Mouse (Mus musculus): ENCODE data around the gene Slc26a9. TPM values are rescaled to one million over a fixed set of nuclear protein-coding genes. Genes with fewer than 3 reads are reported as not detected.
A peak's percentile ranks its signal among the peaks of the same experiment; 100 is the strongest.

Slc26a9 gene
- total and polyA plus RNA-seq, 2 experiments, result under 0.01 TPM; not detected in 1

GRCm38 (mm10) chr1:131804166-131804565 is 60.3 kb downstream of the Slc26a9 start:
- DNase-seq (ENCODE audit: extremely low read depth, low read depth, low spot score), result no peak
- Histone ChIP-seq H3K9ac (ENCODE audit: low read depth, low read length) (no peak overlapping the region), H3K27ac (replicated peaks; ENCODE audit: insufficient read depth, low read depth, low read length) (no peak overlapping the region), H3K36me3 (ENCODE audit: control insufficient read depth, insufficient read depth, low read length) (peaks cover 46% of the 10 kb centered on the region), H3K4me3 (ENCODE audit: insufficient read depth, low read depth, low read length) (no peak overlapping the region), H3K27me3 (ENCODE audit: control insufficient read depth, insufficient read depth, low read length) (no peaks in the 10 kb centered on the region), H3K79me2 (ENCODE audit: control insufficient read depth, insufficient read depth, low read length) (no peaks in the 10 kb centered on the region), H3K4me1 (ENCODE audit: control insufficient read depth, insufficient read depth, low read length) (no peaks in the 10 kb centered on the region)
- TF ChIP-seq POLR2A (IDR thresholded peaks at IDR 0.05; ENCODE audit: extremely low read depth, insufficient read depth, low read length), result no peak
- TF ChIP-seq CTCF (IDR thresholded peaks at IDR 0.05; ENCODE audit: low read depth, low read length), result no peak
- 95% methylated on average over 3 of the region's 3 CpGs for WGBS

GRCm38 (mm10) chr1:131808986-131809385 is 65.2 kb downstream of the Slc26a9 start:
- no peak for DNase-seq (ENCODE audit: extremely low read depth, low read depth, low spot score)
- H3K36me3 ChIP-seq (ENCODE audit: control insufficient read depth, insufficient read depth, low read length), result peaks cover 39% of the 10 kb centered on the region
- no peak overlapping the region for H3K4me3 ChIP-seq (ENCODE audit: insufficient read depth, low read depth, low read length)
- no peaks in the 10 kb centered on the region for H3K79me2 ChIP-seq (ENCODE audit: control insufficient read depth, insufficient read depth, low read length)
- 88% methylated on average over 1 of the region's 1 CpGs for WGBS
- H3K27me3 ChIP-seq (ENCODE audit: control insufficient read depth, insufficient read depth, low read length), result no peaks in the 10 kb centered on the region
- H3K27ac ChIP-seq (replicated peaks; ENCODE audit: insufficient read depth, low read depth, low read length), result no peak overlapping the region
- TF ChIP-seq POLR2A (IDR thresholded peaks at IDR 0.05; ENCODE audit: extremely low read depth, insufficient read depth, low read length) (no peak), CTCF (IDR thresholded peaks at IDR 0.05; ENCODE audit: low read depth, low read length) (no peak)
- H3K4me1 ChIP-seq (ENCODE audit: control insufficient read depth, insufficient read depth, low read length), result peaks cover 10% of the 10 kb centered on the region
- H3K9ac ChIP-seq (ENCODE audit: low read depth, low read length), result no peak overlapping the region

- H3K36me3 ChIP-seq (ENCODE audit: control insufficient read depth, insufficient read depth, low read length), result peaks cover 34% of the 10 kb centered on the region
- WGBS, result 82% methylated on average over 2 of the region's 2 CpGs
- H3K79me2 ChIP-seq (ENCODE audit: control insufficient read depth, insufficient read depth, low read length), result no peaks in the 10 kb centered on the region
- no peak for TF ChIP-seq POLR2A (IDR thresholded peaks at IDR 0.05; ENCODE audit: extremely low read depth, insufficient read depth, low read length)
- TF ChIP-seq CTCF (IDR thresholded peaks at IDR 0.05; ENCODE audit: low read depth, low read length), result no peak
- no peak for DNase-seq (ENCODE audit: extremely low read depth, low read depth, low spot score)
- H3K4me3 ChIP-seq (ENCODE audit: insufficient read depth, low read depth, low read length), result no peak overlapping the region
- no peak overlapping the region for H3K27ac ChIP-seq (replicated peaks; ENCODE audit: insufficient read depth, low read depth, low read length)
- H3K27me3 ChIP-seq (ENCODE audit: control insufficient read depth, insufficient read depth, low read length), result no peaks in the 10 kb centered on the region
- no peak overlapping the region for H3K9ac ChIP-seq (ENCODE audit: low read depth, low read length)
- peaks cover 10% of the 10 kb centered on the region for H3K4me1 ChIP-seq (ENCODE audit: control insufficient read depth, insufficient read depth, low read length)
Observed at GRCm38 (mm10) chr1:131809651-131810050, 65.8 kb downstream of the Slc26a9 start.

GRCm38 (mm10) chr1:131811393-131811792 is 67.6 kb downstream of the Slc26a9 start:
- Histone ChIP-seq H3K9ac (ENCODE audit: low read depth, low read length) (no peak overlapping the region), H3K79me2 (ENCODE audit: control insufficient read depth, insufficient read depth, low read length) (no peaks in the 10 kb centered on the region), H3K4me3 (ENCODE audit: insufficient read depth, low read depth, low read length) (no peak overlapping the region), H3K4me1 (ENCODE audit: control insufficient read depth, insufficient read depth, low read length) (peaks cover 10% of the 10 kb centered on the region), H3K27me3 (ENCODE audit: control insufficient read depth, insufficient read depth, low read length) (no peaks in the 10 kb centered on the region), H3K36me3 (ENCODE audit: control insufficient read depth, insufficient read depth, low read length) (peaks cover 38% of the 10 kb centered on the region), H3K27ac (replicated peaks; ENCODE audit: insufficient read depth, low read depth, low read length) (no peak overlapping the region)
- WGBS, result 84% methylated on average over 1 of the region's 1 CpGs
- DNase-seq (ENCODE audit: extremely low read depth, low read depth, low spot score), result no peak
- TF ChIP-seq CTCF (IDR thresholded peaks at IDR 0.05; ENCODE audit: low read depth, low read length), result no peak
- no peak for TF ChIP-seq POLR2A (IDR thresholded peaks at IDR 0.05; ENCODE audit: extremely low read depth, insufficient read depth, low read length)

- DNase-seq (ENCODE audit: extremely low read depth, low read depth, low spot score), result no peak
- 80% methylated on average over 9 of the region's 9 CpGs for WGBS
- Histone ChIP-seq H3K27me3 (ENCODE audit: control insufficient read depth, insufficient read depth, low read length) (no peaks in the 10 kb centered on the region), H3K36me3 (ENCODE audit: control insufficient read depth, insufficient read depth, low read length) (peaks cover 34% of the 10 kb centered on the region), H3K79me2 (ENCODE audit: control insufficient read depth, insufficient read depth, low read length) (no peaks in the 10 kb centered on the region), H3K9ac (ENCODE audit: low read depth, low read length) (no peak overlapping the region), H3K4me3 (ENCODE audit: insufficient read depth, low read depth, low read length) (no peak overlapping the region), H3K27ac (replicated peaks; ENCODE audit: insufficient read depth, low read depth, low read length) (peak overlapping the region; percentile 77), H3K4me1 (ENCODE audit: control insufficient read depth, insufficient read depth, low read length) (peaks cover 10% of the 10 kb centered on the region)
- no peak for TF ChIP-seq POLR2A (IDR thresholded peaks at IDR 0.05; ENCODE audit: extremely low read depth, insufficient read depth, low read length)
- no peak for TF ChIP-seq CTCF (IDR thresholded peaks at IDR 0.05; ENCODE audit: low read depth, low read length)
Observed at GRCm38 (mm10) chr1:131812006-131812405, 68.2 kb downstream of the Slc26a9 start.

GRCm38 (mm10) chr1:131812631-131813295 is 68.9 kb downstream of the Slc26a9 start:
- Histone ChIP-seq H3K27me3 (ENCODE audit: control insufficient read depth, insufficient read depth, low read length) (no peaks in the 10 kb centered on the region), H3K9ac (ENCODE audit: low read depth, low read length) (no peak overlapping the region), H3K36me3 (ENCODE audit: control insufficient read depth, insufficient read depth, low read length) (peaks cover 39% of the 10 kb centered on the region), H3K79me2 (ENCODE audit: control insufficient read depth, insufficient read depth, low read length) (no peaks in the 10 kb centered on the region), H3K4me3 (ENCODE audit: insufficient read depth, low read depth, low read length) (no peak overlapping the region), H3K27ac (replicated peaks; ENCODE audit: insufficient read depth, low read depth, low read length) (peak overlapping the region; percentile 77), H3K4me1 (ENCODE audit: control insufficient read depth, insufficient read depth, low read length) (peaks cover 10% of the 10 kb centered on the region)
- peak; percentile 97 for DNase-seq (ENCODE audit: extremely low read depth, low read depth, low spot score)
- 30% methylated on average over 9 of the region's 9 CpGs for WGBS
- TF ChIP-seq POLR2A (IDR thresholded peaks at IDR 0.05; ENCODE audit: extremely low read depth, insufficient read depth, low read length) (no peak), CTCF (IDR thresholded peaks at IDR 0.05; ENCODE audit: low read depth, low read length) (no peak)
